Mouse (Mus musculus) spleen, adult 12 weeks (tissue): ENCODE data around the gene Olfr588-ps1.
"Not testable (repeated sequence)": the region's sequence is repeated elsewhere in the genome, so short reads cannot be mapped to it uniquely, and the experiment has no call there.

ENCODE experiments used
- DNase-seq: peaks from one replicate; pipeline ENCODE4 v3.0.0; 2022; ENCODE audit warnings: low spot score

Olfr588-ps1 gene

GRCm38 (mm10) chr7:103140579-103140978, at the start of gene Olfr588-ps1:
Gene Olfr588-ps1 (plus strand): TSS chr7:103140879.
- DNase-seq = no peak

GRCm38 (mm10) chr7:103097420-103097819, 43.3 kb upstream of the Olfr588-ps1 start, which contains the start of gene Olfr585:
Gene Olfr585 (plus strand): TSS chr7:103097720.
- no peak for DNase-seq

- no peak for DNase-seq
These were observed 21.3 kb upstream of the Olfr588-ps1 start for GRCm38 (mm10) chr7:103119406-103119805.

- DNase-seq = no peak
These were observed 15.1 kb upstream of the Olfr588-ps1 start, which contains the start of gene Olfr586 for GRCm38 (mm10) chr7:103125538-103125937. Gene Olfr586 (minus strand): TSS chr7:103125638.

- no peak for DNase-seq
These were observed 15.6 kb downstream of the Olfr588-ps1 start, which contains the start of gene Olfr589 for GRCm38 (mm10) chr7:103156256-103156655. Gene Olfr589 (minus strand): TSS chr7:103156356.

- no peak for DNase-seq
These were observed 29.0 kb downstream of the Olfr588-ps1 start for GRCm38 (mm10) chr7:103169697-103170096.

GRCm38 (mm10) chr7:103178240-103178639, 37.6 kb downstream of the Olfr588-ps1 start, which contains the start of gene Olfr591:
Gene Olfr591 (minus strand): TSS chr7:103178340.
- no peak for DNase-seq

- DNase-seq = not testable (repeated sequence)
These were observed 43.8 kb downstream of the Olfr588-ps1 start, which contains the start of gene Olfr592 for GRCm38 (mm10) chr7:103184503-103184902. Gene Olfr592 (plus strand): TSS chr7:103184803.
